Mouse (Mus musculus): ENCODE data around the gene Asah2.
"Not testable (repeated sequence)": the region's sequence is repeated elsewhere in the genome, so short reads cannot be mapped to it uniquely, and the experiment has no call there.

Gene Asah2

DNA sequence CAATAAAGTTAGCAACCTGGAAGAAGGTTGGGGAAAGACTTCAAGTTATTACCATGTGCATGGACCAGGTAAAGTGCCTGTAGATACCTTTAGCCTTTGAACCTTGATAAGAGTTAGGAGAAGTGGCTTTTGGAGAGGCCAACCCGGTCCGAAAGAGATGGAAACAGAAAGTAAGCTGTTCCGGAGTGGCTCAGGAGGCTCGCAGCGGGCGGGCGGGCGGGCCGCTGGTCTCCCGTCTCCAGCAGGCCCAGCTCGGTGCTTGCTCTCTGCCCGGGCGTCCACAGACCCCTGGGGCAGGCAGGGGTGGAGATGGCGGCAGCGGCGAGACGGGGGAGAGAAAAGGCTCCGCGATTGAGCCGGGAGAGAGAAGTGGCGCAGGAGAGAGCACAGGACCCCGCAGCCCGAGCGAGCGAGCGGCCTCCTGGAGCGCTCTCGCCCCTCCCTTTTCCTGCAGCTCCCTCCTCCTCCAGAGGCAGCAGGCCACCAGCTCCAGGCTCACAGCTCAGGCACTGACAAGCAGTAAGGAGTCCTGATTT is at the start of gene Asah2:
Gene Asah2 (minus strand): TSS at position 441 of the 536 bp plus-strand sequence.
- DNase-seq (ENCODE audit: low spot score), result peak; percentile 75

DNA sequence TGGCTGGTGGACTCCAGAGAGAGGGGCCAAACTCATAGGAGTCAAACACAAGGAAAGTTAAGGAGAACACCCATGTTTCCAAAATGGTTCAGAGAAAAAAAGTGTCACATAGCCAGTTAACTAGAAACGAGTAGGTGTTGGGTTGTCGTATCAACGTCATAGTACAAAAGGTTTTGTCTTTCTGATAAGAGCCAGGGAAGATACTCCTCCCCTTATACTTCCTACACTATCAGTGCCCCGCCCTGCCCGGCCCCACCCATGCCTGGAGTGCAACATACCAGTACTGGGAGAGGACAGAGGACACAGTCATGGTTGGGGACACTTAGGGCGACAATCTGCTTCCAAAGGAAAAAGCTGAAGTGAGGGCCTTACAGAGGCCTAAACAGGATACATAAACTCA is 49.0 kb upstream of the Asah2 start:
- DNase-seq (ENCODE audit: low spot score), result no peak

GRCm38 (mm10) chr19:32152529-32152928 is 44.5 kb upstream of the Asah2 start:
- no peak for DNase-seq (ENCODE audit: low spot score)

DNA sequence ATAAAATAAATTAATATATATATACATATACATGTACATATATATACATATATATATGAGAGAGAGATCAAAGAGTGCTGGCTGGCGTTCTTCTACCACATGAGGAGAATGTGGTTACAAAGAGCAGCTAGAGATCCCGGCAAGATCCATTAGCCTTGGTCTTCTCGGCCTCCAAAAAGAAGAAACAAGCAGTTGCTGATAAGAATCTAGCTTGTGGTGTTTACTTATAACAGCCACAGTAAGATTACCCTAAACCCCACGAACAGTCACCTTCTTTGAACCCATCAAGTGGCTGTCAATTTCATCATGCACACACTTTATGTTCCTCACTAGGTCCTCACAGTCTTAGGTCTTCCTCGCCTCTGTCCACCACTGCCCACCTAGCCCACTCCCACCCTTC is 40.7 kb upstream of the Asah2 start:
- DNase-seq (ENCODE audit: low spot score), result no peak

DNA sequence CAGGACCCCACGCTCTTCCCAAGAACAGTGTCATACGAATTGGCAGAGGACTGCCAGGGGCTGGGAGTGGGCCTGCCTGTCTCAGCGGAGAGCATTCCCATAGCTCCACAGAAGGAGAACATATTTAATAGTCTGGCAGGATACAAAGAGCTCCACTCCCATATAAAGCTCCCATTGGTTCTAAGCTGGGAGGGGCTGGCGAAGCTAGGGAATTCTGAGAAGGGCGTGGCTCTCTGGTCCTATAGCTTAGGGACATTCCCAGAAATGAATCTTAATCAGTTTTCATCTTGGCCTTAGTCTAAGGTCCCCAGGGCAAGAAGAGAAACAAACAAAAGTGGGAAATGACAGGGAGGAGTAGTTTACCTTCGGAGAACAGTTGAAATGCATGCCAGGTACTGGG is 34.4 kb upstream of the Asah2 start:
- no peak for DNase-seq (ENCODE audit: low spot score)

DNA sequence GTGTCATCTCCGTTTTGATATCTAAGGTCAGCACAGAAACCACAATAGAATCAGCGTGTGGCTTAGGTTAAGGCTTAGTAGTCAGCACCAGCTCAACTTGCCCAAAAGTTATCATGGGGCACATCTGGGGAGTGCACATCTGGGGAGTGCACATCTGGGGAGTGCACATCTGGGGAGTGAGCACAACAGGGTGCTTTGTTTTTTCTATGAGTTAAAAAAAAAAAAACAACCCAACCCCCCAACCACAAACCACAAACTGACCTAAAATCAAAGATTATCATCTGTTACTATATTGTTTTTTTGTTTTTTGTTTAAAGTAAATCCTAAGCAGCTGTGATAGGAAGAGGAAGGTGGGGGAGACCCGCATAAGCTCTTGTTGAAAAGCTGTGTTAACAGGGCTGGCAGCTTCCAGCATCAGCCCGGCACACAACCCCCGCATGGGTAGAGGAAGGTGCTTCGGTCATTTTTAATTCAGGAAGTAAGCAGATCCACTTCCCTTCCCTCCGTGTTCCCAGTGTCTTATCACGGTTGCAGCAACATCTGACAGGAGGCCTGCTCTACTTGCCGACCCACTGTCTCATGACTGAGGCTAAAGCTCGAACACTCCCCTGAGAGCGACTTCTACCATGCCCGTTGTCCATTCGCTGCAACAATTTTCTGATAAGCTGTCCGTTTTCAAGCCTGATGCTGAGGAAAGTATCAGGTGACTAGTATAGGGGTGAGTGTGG is 30.5 kb upstream of the Asah2 start:
- no peak for DNase-seq (ENCODE audit: low spot score)

DNA sequence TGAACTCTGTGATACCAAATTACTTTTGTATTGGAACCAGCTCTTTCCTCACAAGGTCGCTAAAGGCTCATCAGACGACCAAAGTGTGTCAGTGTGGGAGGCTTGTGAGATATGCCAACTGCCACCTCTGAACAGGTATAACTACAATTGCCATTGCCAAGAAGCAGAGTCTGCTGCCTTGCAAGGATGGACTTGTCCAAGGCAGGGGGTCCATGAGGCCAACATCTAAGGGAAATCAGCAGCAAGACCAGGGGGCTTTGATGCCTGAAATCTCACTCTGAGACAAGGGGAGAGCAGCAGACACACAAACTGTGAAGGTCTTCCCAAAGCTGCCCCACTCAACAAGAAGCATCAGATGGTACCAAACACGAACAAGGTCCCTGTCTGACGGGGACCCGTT is 29.9 kb upstream of the Asah2 start:
- no peak for DNase-seq (ENCODE audit: low spot score)

DNA sequence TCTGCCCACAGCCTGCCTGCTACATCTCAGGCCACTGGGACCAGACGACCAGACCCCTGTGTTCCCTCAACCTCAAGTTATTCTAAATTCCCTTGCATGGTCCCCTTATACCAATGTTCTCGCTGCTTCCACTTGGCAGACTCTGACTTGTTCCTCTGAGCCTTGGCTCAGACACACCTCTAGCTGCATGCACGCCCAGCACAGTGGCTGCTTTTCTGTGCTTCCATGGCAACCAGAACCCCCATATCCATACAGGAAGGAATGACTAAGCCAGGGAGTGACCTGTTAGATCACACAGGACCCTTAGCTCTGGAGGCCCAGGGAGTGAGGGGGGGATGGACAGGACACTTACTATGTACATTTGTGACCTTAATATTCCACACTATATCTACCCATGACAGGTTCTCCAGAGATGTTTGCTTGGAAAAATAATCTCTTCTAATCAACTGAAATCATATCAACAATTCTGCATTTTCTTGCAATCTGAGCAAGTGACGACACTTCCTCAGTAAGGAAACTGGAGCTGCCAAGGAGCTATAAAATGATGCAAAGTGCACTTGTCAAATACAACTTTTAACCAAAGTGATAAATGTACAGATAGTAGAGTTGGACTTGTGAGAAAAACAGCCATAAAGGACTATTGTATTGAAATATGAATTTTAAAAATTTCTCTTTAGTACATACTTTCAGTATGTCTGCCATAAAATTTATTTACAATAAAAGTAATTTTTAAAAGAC is 29.0 kb upstream of the Asah2 start:
- no peak for DNase-seq (ENCODE audit: low spot score)

DNA sequence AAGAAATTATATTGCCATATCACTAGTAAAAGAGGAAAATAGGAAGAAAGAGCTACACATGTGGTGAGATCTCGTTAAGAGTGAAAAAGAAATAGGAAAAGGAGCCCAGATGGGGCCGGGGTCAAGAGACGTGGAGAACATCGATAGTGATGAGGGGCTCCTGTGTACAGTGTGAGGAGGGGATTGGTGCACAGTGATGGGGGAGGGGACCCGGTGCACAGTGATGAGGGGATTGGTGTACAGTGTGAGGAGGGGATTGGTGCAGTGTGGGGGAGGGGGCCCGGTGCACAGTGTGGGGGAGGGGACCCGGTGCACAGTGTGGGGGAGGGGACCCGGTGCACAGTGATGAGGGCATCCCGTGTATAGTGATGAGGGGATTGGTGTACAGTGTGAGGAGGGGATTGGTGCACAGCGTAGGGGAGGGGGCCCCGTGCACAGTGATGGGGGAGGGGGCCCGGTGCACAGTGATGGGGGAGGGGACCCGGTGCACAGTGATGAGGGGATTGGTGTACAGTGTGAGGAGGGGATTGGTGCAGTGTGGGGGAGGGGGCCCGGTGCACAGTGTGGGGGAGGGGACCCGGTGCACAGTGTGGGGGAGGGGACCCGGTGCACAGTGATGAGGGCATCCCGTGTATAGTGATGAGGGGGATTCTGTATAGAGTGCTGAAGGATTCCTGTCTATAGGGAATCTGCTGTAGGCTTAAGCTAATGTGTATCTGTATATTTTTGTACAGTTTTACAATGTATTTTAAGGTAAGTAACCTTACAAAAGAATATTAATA is 23.9 kb upstream of the Asah2 start:
- DNase-seq (ENCODE audit: low spot score), result not testable (repeated sequence)

DNA sequence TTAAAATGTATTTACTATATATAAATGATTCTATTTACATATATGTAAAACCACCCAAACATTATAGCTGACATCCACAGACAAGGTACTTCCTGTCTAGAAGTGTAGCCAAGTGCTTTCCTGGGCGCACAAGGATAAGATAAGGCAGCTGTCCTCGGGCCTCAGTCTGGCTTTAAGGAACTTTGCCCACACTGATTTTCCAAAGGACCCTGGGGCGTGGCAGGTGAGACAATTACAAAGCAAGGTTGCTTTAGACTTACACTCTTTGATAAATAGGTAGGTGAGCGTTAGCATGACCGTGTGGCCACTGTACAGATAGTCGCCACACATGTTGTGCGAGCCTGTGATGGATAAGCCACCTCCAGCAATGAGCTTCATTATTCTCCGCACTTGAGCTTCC is 21.3 kb upstream of the Asah2 start:
- DNase-seq (ENCODE audit: low spot score), result no peak

DNA sequence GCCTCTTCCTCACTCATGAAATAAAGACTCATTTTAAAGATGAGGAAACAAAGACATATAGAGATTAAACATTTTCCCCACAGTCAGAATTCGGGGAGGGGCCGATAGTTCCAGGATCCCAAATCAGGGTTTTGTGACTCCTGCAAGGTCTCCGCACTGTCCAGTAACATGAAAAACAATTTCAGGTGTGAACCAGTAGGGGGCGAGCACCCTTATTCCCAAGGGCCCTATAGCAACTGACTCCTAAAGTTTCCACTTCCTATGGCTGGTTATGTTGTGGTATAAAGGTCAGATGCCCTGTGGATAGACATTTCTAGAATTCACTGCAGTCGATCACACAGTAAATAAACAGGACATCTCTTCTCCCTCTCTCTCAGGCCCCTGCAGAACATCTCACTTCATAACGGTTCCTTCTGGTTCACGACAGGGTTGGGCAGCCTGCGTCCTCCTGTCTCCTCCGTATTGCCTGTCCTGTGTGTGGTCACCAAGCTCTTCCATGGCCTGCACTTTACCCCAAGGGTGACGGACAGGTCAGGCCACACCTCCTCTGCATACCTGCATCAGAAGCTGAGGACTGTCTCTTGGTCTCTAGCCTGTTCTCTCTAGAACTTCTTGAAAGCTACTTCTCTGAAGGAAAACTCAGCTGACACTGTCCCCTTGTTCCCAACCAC is 19.3 kb upstream of the Asah2 start:
- no peak for DNase-seq (ENCODE audit: low spot score)

GRCm38 (mm10) chr19:32124155-32124554 is 16.1 kb upstream of the Asah2 start:
- no peak for DNase-seq (ENCODE audit: low spot score)

DNA sequence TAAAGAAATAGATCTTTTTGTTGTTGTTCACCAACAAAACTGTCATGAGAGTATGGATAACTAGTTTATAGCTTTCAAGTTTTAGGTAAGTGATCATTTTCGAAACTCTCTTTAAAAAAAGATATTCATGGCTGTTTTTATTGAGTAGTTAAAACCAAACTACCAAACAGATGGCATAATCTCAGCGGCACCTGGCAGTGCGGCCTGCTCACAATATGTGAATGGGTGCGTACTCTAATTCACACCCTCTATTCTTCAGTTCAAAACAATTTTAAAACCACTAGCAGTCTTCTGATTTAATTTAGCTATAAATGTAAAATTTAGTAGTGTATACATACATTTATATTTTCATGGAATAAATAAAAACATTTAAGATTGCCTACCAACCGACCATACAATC is 15.2 kb upstream of the Asah2 start:
- DNase-seq (ENCODE audit: low spot score), result no peak

- no peak for DNase-seq (ENCODE audit: low spot score)
Measured at GRCm38 (mm10) chr19:32120798-32121197, 12.8 kb upstream of the Asah2 start.

GRCm38 (mm10) chr19:32119666-32120065 is 11.7 kb upstream of the Asah2 start:
- DNase-seq (ENCODE audit: low spot score), result no peak

DNA sequence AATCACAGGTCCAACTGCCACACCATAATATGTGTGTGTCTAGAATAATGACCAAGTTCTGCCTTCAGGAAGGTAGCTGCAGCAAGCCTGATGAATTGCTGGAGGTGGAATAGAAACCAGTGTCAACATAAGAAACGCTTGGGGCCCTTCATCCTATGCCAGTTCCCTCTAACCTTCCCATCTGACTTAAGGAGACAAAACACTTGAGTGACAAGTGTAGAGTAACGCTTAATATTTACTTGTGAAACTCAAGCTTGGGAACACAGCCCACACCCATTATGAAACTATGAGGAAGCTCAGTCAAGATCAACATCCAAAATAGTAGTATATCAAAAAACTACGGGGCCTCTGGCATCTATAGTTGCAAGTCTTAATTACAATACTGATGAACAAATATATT is 10.5 kb upstream of the Asah2 start:
- no peak for DNase-seq (ENCODE audit: low spot score)

GRCm38 (mm10) chr19:32117484-32118018 is 9.5 kb upstream of the Asah2 start:
- no peak for DNase-seq (ENCODE audit: low spot score)

GRCm38 (mm10) chr19:32111866-32112790 is 4.1 kb upstream of the Asah2 start:
- no peak for DNase-seq (ENCODE audit: low spot score)

DNA sequence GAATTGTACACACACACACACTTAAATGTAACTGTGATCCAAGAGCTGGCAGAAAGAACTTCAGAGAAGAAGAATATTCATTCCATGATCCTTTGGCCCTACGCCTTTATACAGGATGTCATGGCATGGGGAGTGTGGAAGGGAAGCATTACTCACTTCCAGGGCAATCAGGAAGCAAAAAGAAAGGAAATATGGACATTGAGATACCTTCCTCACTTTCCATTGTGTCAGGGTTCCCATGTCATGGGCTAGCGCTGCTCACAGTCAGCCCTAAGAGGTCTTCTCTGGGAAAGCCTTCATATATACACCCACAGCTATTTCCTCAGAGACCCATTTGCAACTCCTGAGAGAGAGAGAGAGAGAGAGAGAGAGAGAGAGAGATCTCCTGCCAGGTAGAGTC is 1.3 kb downstream of the Asah2 start:
- DNase-seq (ENCODE audit: low spot score), result no peak

- no peak for DNase-seq (ENCODE audit: low spot score)
Measured at GRCm38 (mm10) chr19:32104217-32104616, 3.8 kb downstream of the Asah2 start.

DNA sequence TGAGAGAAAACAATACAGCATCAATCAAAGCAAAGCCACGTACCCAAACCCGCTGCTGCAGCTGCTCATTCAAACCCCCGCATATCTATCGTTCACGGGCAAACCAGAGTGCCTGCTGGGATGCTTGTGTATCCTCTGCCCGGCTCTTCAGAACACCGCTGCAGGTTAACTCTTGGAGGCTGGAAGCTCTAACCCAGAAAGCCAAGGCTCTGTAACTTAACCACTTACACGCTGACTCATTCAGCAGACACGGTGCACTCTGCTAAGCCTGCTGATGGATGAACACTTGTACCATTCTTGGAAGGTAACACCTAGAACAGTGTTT is 5.1 kb downstream of the Asah2 start:
- DNase-seq (ENCODE audit: low spot score), result no peak
